Mouse (Mus musculus): ENCODE results near the gene Gm10260.

DNA sequence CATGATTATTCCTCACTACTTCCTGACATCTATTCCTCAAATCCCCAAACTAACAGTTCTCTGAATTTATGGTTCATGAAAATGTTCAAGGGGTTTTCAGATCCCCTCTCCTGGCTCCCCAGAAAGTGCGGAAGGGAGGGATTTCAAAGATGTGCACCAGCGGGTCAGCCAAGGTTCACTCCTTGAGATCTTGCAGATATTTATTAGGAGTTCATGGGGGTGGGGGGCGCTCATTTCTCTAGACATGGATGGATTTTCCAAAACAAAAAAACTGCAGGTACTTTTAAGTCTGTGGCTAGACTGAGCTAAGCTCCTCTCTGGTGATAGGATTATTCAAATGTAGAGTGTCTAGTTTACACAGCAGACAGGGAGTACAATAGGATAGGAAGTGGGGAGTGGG, 8.4 kb upstream of the Gm10260 start:
- no peak for TF ChIP-seq CTCF (conservative IDR thresholded peaks at IDR 0.05; ENCODE audit: insufficient read depth, insufficient read length, low read depth, low read length)
- no peak for TF ChIP-seq POLR2A (IDR thresholded peaks at IDR 0.05; ENCODE audit: low read depth, low read length)
